Mouse (Mus musculus) retina, adult 2 months (tissue): ENCODE measurements around the gene Mpped1.

Experiments used
- DNase-seq: peaks from one replicate; pipeline ENCODE4 v3.0.0-alpha.2; 2012; ENCODE audit warnings: low read depth, low spot score

The Mpped1 gene

DNA sequence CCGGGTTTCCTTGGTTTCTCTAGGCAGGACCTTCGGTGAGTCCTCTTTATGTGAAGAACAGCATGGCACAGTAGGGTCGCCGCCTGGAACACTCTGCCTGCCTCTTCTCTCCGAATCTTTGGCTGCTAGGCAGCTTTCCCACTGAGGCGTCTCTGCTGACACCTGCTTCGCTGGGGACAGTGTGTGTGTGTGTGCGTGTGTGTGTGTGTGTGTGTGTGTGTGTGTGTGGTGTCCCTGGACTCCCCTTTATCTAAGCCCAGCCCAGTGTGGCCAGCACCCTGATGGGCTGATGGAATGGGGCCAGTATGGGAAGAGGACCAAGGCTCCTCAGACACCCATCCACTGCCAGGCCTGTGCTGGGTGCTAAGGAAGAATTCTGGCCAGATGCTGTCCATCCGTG, 9.8 kb downstream of the Mpped1 start:
- no peak for DNase-seq

DNA sequence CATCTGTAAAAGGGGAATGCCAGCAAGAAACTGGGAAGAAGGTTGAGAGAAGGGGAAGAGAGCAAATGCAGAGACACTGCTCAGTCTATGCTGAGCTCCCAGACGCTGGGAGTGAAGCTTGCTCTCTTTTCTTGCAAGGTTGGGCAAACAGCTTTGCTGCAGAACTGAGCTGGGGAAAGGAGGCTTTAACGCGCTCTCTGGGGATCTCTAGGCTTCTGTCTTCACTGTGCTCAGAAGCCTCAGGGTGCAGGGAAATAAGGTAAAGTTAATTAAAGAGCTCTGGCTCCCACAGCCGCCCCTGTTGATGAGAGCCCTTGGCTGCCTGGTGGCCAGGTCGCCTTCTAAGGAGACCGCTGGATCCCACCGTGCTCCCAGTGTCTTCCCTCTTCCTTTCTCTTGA, 17.7 kb downstream of the Mpped1 start:
- DNase-seq, result no peak

- no peak for DNase-seq
Observed at GRCm38 (mm10) chr15:83798964-83799363, 19.7 kb downstream of the Mpped1 start.

DNA sequence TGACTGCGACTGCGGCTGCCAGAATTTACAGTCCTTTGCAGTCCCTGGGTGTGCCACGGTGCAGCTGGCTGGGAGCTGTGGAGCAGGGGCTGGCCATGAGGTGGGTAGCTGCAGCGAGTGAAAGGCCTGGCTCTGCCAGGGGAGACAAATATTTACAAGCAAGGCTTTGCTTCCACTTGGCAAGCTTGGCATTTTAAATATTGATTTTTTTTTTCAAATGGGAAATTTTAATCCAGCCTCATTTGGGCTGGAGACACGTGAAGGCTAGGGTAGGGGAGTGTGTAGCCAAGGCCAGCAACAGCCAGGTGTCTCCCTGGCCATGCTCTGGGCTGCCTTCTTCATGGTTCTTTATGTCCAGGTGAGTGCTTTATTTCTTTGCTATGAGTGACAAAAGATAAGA, 21.7 kb downstream of the Mpped1 start:
- DNase-seq, result no peak

DNA sequence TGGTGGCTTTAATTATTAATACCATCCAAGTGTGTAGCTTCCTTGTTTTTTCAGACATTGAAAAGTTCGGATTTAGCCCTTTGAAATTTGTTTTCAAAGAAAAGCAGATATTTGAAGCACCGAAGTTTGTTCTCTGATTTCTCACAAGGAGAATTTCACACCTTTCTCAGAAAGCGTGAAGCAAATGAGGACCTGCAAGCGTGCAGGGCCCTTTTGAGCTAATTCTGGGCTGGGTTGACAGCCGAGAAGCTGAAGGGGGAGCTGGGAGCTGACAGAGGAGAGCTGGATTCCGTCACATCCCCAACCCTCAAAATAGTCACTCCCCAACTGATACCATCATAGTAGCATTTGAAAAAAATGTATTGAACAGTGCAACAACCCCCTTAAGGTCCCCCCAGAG, 34.8 kb downstream of the Mpped1 start:
- no peak for DNase-seq

GRCm38 (mm10) chr15:83828011-83828410, 48.7 kb downstream of the Mpped1 start:
- no peak for DNase-seq

DNA sequence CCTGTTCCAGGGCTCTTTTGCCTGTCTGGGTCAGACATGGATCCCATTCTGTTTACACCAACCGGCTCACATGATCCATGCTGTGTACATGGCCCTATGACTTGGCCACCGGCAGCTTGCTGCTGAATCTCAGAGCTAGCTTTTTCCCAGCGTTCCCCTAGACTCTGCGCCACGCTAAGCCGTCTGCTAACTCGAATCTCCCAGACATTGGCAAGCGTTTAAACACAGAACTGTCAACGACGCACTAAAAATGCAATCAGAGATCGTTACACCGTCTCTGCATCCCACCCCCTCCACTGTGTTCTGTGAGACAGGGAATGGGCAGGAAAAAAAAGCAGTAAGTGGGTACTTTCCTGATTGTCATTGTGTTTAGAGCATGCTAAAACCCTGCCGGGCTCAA, 50.0 kb downstream of the Mpped1 start:
- no peak for DNase-seq

GRCm38 (mm10) chr15:83832265-83832664, 53.0 kb downstream of the Mpped1 start:
- DNase-seq, result no peak

- DNase-seq, result no peak
Observed at GRCm38 (mm10) chr15:83840950-83841719, 61.9 kb downstream of the Mpped1 start.

GRCm38 (mm10) chr15:83842419-83842818, 63.2 kb downstream of the Mpped1 start:
- DNase-seq, result no peak

DNA sequence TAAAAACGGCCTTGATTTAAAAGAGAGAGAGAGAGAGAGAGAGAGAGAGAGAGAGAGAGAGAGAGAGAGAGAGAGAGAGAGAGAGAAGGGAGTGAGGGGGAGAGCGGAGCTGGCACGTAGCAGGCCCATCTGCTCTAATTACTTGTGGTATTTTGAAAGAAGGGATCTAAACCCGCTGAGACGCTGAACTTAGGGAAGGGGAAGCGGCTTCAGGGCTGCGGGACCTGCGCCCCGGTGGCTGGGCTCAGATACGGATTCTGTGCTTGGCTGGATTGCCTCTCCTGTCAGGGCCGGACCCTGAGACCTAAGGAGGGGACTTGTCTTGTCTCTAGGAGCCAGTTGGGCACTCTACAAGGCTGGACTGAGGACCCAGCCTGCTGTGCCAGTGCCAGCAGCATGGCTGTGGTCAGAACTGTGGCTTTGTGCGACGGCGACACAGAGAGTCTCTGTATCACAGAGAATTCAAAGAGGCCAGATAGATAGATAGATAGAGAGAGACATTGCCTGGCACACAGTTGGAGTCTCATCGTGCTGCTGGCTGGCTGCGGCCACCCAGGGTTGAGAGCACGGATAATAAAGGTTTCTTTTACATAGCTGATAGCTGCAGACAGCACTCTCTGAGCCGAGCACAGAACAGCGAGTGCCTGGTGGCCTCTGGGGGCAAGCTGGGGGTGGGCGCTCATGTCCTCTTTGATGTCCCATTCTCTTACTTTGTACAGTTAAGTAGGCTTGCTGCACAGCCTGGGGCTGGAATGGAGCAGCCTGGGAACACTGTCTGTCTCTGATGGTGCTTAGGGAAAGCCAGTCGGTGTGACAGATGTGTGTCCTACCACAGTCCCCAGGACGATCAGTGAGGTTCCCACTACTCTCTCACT, 63.9 kb downstream of the Mpped1 start:
- DNase-seq, result no peak

- DNase-seq, result no peak
Observed at GRCm38 (mm10) chr15:83845734-83846133, 66.5 kb downstream of the Mpped1 start.

DNA sequence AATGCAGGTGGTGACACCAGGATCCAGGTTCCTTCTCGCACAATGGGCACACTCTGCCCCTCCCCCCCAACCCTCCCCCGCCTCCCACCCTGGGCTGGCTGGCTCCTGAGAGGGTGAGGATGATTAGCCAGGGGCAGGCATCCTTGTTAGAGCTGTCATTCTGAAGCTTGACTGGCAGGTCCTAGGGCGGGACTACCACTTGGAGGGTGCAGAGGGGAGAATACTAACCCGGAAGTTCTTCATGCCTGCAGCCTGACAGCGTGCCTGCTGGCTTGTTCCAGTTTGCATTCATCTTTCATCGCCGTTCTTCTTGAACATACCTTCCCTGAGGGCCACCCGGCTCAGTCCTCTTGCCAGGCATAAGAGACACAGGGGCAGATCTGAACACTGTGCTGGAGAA, 67.3 kb downstream of the Mpped1 start:
- DNase-seq, result no peak

DNA sequence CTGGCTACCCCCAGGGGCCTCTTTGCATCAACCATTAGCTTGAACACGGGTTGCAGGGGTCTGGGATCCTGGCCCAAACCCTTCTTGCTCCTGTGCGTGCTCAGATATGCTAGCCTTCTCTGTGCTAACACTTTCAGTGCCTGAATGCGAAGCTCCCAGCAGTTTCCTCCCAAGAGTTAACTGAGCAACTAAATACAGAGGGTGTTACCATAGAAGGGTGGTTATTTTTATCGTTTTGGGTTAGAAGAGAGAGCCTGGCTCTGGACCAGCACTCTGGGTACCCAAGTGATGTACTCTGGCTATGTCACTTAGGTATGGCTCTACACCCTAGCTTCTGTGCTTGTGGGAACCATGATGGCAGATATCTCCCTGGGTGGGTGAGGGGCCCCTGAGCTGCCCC, 68.2 kb downstream of the Mpped1 start:
- DNase-seq, result no peak

DNA sequence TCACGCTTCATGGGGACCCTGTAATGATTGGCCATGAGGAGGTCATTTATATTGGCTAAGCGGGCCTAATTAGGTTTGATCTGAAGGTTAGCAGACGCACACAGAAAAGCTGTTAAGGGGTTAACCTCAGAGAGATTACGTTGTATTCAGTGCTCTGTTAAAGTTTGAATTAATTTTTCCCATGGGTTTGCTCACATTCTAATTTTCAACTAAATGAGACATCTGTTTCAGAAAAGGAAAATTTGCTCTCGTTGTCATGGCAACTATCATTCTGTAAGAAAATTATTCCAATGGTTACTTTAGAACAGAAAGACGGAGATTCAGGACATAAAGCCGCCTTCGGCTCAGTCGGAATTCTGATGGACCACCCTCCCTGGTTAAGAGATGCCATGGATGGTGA, 68.9 kb downstream of the Mpped1 start:
- DNase-seq, result no peak

- DNase-seq, result no peak
Observed at GRCm38 (mm10) chr15:83853400-83853811, 74.1 kb downstream of the Mpped1 start.

GRCm38 (mm10) chr15:83857129-83857528, 77.9 kb downstream of the Mpped1 start:
- DNase-seq, result peak; percentile 2

- no peak for DNase-seq
Observed at GRCm38 (mm10) chr15:83865626-83866025, 86.4 kb downstream of the Mpped1 start.

DNA sequence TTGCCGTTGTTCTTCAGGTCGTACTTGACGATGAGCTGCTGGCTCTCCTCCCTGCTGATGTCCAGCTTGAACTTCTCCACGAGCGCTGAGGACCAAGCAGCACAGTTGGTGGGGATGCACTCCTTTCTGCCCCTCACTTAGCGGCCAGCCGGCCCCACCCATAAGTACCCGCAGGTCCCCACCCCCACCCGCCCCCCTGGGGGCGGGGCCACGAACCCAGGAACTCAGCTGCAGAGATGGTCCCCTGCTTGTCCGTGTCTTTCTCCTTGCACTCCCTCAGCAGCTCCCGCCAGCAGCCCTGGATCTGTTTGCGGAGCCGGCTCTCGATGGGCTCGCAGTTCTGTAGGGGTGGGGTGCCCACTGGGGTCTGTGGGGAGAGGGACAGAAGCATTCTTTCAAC, 91.7 kb downstream of the Mpped1 start:
- no peak for DNase-seq

- DNase-seq, result no peak
Observed at GRCm38 (mm10) chr15:83877155-83877866, 98.0 kb downstream of the Mpped1 start.

- DNase-seq, result no peak
Observed at GRCm38 (mm10) chr15:83877898-83878297, 98.6 kb downstream of the Mpped1 start.

DNA sequence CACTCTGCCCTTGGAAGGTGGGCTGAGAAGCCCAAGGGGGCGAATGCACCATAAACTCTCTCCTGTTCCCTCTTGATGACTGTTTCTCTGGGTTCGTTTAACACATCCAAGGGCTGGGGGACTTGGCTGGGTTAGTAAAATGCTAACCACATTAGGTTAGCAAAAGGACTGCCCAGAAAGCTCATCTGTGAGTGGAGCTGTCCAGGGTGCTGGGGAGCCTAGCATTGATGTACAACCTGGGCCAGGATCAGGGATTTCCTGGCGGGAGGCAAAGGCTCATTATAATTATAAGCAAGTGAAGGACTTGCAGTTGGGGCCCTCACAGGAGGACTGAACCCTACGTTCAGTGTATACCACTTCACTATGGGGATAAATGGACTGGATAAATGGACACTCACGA, 100.6 kb downstream of the Mpped1 start:
- DNase-seq, result no peak
